Mouse (Mus musculus) A20 (cell line): ENCODE measurements at regions not wholly inside any gene's neighbourhood (a gene's known extent, or its start where the extent isn't known, plus 50 kb on each side); places are given as distances from the start of the nearest gene placed in this dataset.

ENCODE experiments used
- DNase-seq: peaks from one replicate; pipeline ENCODE4 v3.0.0-alpha.2; 2011; ENCODE audit warnings: low read depth, low spot score

- no peak for DNase-seq
Measured at GRCm38 (mm10) chr12:5566231-5566630, 190.7 kb upstream of the Klhl29 start.

- DNase-seq, result no peak
Measured at GRCm38 (mm10) chr12:5552607-5553006, 177.1 kb upstream of the Klhl29 start.

- DNase-seq, result no peak
Measured at GRCm38 (mm10) chr12:5551901-5552300, 176.4 kb upstream of the Klhl29 start.

DNA sequence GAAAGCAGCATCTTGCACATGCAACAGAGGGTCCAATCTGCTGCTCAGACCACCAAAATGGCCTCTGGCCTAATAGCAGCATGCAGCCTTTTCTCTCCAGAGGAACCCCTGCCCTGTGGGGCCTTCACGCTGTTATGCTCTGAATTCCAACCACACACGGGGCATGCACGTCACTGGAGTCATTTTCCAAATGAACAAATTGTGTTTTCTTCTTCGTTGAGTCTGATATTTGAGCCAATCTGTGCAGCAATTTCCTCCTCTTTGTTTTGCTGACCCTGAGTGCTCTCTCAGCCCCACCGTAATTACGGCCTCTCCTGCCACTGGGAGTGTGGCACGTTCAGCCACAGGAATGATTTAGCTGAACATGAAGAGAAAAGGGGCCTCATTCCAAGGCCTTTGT, 174.3 kb upstream of the Klhl29 start:
- DNase-seq, result no peak

DNA sequence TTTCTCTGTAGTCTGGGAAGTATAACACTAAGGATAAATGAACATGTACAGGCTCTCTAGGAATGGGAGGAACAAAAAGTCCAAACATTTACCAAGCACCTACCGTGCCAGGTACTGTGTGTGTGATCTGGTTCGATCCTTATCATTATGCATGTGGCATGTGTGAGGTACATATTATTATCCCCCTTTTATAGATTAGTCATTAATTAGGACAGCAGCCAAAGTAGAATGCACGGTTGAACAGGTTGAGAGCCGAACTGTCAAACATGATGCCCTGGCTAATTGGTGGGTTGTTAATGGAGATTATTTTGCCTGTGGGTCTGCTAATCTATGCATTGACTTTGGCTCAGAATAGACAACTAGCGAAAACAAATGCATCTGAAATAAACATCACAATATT, 172.2 kb upstream of the Klhl29 start:
- DNase-seq, result no peak

DNA sequence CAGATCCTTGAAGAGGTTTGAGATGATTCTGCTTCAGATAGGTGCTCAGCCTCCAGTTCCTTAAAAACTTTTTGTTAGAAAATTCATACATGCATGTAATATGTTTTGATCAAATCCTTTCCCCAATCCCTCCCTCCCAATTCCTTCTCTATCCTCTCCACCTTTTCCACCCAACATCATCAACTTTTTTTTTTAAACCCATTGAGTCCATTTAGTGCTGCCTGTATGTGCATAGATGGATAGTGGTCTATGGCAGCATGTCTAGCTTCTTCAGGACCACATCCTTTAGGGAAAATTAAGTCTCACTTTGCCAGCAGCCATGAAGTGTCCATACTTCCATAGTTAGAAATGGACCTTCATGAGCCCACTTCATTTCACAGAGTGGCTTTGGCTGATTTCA, 167.2 kb upstream of the Klhl29 start:
- no peak for DNase-seq

- no peak for DNase-seq
Measured at GRCm38 (mm10) chr12:5496299-5496698, 120.8 kb upstream of the Klhl29 start.

DNA sequence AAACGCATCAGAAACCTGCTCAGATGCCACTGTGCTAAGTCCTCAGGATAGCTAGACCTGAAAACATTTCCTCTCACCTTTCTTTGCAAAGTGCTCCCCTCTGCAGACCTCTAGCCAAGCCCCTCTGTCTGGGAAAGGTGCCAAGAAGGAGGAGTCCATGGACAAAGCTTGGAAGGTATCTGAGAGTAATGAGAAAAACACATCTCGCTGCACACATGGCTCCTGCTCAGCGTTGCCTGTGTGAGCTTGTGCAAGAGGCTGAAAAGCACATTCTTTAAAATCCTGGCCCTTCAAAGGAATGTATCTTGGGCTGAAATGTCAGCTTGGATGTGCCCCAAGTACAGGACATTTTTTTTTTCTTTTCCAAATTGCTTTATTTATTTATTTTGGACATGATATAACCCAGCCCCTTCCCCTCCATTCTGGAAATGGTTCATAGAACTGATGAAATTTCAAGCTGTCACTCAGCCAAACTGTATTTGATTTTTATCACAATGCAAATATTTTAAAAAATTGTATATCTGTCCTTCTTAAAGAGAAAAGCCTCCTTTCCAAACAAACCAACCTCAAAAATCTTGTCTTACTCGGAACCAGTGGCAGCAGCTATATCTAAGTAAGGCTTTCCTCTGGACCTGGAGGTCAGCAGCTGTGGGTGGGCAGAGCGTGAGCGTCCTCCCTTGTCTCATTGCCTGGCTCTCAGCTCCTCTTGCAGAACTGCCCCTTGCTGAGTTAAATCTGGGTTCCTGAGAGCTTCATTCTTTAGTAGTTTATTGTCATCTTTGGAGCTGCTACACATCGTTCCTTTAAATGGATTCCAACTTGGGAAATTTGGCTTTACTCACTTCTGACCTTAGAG, 119.4 kb upstream of the Klhl29 start:
- DNase-seq, result no peak

DNA sequence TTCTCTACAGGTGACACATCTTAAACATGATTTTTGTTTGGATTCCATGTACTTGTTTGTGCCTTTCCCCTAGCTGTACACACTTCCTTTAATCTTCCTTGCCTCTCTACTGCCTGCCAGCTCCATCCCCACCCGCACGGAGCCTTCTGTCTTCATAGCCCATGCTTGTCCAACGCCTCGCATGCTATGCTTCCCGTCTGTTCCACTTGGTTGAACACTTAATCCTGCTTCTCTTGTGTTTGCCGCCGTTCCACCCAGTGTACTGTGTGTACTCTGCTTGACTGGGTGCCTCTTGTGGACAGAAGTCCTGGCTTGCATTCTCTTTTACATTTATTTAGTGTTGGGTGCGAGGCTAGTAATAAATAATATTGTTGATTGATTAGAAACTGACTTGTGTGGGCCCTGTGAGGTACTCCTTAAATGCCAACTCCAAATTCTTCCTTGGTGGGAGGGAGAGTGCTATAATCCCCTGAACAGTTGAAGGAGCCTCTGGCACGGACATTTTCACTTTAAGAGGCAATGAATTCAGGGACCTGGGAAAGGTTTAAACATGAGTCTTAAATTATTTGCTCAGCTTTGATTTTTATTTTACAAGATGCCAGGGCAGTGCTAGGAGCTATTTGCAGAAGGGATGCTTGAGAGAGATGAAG, 88.9 kb upstream of the Klhl29 start:
- DNase-seq, result no peak

DNA sequence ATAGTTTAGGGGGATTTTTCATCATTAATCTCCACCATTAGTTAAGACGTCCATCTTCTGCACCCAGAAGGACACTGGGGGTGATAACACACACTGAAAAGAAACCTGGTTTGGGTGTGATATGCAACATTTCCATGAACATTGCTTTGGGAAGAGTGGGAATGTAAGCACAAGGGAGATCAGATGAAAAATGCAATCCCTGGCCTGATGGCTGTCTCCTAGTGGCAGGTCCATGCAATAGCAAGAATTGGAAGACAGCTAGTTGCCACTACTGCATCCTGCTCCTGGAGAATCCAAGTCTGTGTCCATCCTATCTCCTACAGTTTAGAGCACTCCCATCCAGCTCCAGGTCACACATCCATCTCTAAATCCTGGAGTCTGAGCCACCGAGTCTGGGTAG, 77.7 kb upstream of the Klhl29 start:
- DNase-seq, result no peak

- no peak for DNase-seq
Measured at GRCm38 (mm10) chr12:5443730-5444129, 68.2 kb upstream of the Klhl29 start.

- DNase-seq, result no peak
Measured at GRCm38 (mm10) chr12:5443091-5443531, 67.6 kb upstream of the Klhl29 start.

GRCm38 (mm10) chr12:5442679-5443078, 67.2 kb upstream of the Klhl29 start:
- no peak for DNase-seq

- no peak for DNase-seq
Measured at GRCm38 (mm10) chr12:5440482-5440881, 65.0 kb upstream of the Klhl29 start.

DNA sequence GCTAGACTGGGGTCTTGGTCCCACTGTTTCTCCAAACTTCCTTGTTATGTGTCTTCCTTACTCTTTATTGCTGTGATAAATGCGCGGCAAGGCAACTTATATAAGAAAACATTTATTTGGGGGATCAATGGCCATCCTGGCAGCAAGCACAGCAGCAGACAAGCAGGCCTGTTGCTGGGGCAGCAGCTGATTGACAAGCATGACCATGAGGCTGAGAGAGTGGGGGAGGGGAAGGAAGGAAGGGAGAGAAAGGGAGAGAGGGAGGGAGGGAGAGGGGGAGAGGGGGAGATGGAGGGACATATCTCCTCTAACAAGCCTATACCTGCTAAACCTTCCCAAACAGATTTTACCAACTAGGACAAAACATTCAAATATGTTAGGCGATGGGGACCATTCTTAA, 60.4 kb upstream of the Klhl29 start:
- DNase-seq, result no peak

GRCm38 (mm10) chr12:5434060-5434459, 58.6 kb upstream of the Klhl29 start:
- no peak for DNase-seq

- no peak for DNase-seq
Measured at GRCm38 (mm10) chr12:5432688-5433087, 57.2 kb upstream of the Klhl29 start.

GRCm38 (mm10) chr12:5428733-5429132, 53.3 kb upstream of the Klhl29 start:
- DNase-seq, result no peak
